Mouse (Mus musculus): ENCODE results near the gene Casc1.
"Not testable (repeated sequence)": the region's sequence is repeated elsewhere in the genome, so short reads cannot be mapped to it uniquely, and the experiment has no call there.

Gene Casc1

DNA sequence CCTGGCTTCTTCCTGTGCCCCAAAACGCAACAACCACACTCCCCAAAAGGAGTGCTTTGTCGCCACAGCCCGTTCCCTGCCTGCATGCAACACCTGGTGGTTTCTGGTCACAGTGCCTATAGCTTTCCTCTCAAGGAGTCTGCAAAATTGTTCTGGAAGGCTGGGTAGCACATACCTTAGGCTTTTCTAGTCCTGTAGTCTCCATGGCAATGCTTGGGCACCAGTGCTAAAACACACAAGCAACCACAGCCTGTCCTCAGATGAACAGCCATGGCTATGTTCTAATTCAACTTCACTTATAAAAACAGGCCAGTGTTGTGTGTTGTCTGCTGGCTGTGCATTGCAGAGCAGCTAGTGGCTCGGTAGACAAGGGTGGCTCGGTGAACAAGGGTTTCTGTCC lies 74.0 kb downstream of the Casc1 start:
- no peak for DNase-seq (ENCODE audit: low spot score)

DNA sequence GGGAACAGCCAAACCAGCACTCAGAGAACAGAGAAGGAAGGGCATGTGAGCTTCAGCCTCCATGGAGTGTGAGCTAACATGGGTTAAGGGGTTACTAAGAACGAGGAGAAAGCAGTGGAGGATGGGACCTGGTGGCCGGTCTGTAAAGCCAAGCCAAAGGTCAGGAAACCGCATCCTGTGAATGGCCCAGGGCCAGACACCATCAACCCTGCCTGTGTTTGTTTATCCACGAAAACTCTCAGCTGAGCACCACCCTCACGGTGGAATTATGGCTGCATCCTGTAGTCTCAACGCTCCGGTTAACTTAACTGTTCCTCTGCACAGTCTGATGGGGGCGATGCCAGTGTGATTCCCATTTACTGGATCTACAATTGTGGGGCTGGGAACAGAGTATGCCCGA lies 75.0 kb downstream of the Casc1 start:
- DNase-seq (ENCODE audit: low spot score): no peak

DNA sequence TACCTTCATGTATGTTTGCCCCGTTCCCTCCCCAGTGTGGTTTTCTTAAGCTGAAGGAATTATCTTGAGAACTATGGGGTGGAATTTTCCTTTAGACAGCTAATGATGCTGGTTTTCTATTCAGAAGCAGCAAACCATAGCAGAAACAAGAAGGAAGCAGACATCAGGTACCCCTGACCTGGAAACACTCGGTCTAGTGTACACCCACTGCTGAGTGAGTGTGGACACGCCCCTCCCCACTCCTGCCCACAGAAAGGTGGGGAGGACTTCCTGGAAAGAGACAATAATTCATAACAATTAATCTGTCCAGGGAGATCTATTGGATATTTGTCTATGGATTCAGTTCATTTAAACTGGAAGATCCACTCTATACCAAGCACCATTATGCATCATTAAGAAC lies 75.5 kb downstream of the Casc1 start:
- DNase-seq (ENCODE audit: low spot score): no peak

DNA sequence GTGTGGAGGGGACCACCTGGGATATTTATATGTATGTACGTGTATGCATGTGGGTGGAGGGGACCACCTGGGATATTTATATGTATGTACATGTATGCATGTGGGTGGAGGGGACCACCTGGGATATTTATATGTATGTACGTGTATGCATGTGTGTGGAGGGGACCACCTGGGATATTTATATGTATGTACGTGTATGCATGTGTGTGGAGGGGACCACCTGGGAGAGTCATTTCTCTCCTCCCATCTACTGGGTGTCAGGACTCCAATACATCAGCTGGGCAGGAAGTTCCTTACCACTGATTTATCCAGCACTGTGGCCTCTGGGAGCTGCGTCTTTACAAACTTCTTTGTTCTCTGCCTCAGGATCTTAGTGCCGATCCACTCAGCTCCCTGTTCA lies 77.8 kb downstream of the Casc1 start:
- DNase-seq (ENCODE audit: low spot score): not testable (repeated sequence)

DNA sequence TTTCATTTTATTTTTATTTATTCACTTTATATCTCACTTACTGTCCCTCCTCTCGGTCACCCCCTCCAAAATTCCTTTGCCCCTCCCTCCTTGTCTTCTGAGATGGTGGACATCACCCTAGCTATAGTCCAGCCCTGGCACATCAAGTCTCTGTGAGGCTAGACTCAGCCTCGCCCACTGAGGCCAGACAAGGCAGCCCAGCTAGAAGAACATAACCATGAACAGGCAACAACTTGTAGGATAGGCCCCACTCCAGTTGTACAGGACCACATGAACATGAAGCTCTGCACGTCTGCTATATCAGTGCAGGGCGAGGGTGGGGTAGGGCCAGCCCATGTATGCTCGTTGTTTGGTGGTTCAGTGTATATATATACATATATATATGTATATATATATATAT lies 78.8 kb downstream of the Casc1 start:
- DNase-seq (ENCODE audit: low spot score): no peak

DNA sequence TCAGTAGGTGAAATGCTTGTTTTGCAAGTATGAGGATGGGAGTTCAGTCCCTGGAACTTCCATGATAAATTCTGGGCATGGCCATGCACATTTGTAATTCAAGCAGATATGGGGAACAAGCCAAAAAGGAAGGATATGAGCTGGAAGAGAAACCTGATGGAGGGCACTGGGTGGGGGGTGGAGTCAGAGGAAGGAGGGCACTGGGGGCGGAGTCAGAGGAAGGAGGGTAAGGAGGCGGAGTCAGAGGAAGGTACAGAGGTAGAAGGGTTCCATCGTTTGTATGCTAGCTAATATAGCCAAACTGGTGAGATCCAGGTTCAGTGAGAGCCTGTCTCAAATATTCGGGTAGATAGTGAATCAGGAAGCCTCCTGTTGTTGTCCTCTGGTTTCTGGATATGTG lies 81.2 kb downstream of the Casc1 start:
- DNase-seq (ENCODE audit: low spot score): no peak

DNA sequence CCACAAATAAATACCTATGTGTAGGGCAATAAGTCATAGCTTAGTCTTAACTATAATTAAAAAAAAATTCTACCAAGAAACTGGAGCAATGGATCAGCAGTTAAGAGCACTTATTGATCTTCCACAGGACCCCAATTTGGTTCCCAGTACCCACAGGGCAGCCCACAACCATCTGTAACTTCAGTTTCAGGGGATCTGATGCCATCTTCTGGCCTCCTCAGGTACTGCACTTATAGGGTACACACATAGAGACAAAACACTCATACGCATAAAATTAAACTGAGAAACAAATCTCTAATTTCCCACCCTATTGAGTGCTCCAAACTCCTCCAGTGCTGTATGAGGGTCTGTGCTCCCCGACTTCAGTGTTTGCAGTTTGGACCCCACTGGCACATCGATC lies 83.2 kb downstream of the Casc1 start:
- no peak for DNase-seq (ENCODE audit: low spot score)

DNA sequence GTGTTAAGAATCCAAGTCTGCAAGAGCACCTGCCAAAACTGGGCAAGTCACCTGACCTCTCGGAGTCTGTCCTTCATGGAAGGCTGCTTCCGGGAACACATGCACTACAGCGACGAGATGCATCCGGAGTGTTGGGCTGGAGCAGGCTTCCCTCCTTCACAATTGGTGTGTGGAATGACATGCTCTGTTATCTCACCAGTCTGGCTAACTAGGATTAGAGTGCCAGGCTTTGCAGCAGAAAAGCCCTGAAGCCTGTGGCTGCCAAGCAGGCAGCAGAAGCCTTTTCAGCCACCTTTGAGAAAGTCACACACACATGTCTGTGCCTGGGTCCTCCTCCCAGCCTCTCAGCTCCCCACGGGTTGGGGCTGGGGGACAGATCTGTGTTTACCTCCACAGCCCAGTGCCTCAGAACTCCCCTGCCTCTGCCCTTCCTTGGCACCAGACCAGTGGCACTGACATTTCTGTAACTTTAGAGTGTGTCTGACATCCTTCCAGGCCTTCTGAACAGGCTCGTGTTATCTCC lies 85.2 kb downstream of the Casc1 start:
- no peak for DNase-seq (ENCODE audit: low spot score)
